Mouse (Mus musculus): Measurements from ENCODE around the gene Nfib. TPM values are rescaled to one million over a fixed set of nuclear protein-coding genes. Genes with fewer than 3 reads are reported as not detected.

Nfib gene
- polyA plus RNA-seq, 1 experiment from 2014 or later, result 75.7 TPM

DNA sequence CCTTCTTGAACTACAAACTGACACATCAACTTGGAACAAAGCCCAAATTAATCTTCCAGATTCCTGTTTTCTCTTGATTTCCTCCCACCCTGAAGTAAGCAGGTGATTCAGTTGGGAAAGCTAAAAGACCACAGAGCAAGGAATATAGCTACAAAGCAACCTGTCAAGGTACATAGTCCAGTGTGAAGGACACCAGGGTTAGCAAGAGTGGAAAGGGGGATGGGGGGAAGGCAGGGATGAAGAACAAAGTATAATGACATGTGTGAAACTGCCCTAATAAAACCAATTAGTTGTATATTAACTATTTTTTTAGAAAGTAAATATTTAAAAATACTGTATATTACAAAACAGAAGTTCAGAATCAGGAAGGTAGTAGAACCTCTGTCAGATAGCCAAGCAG is 325.0 kb downstream of the Nfib start:
- no peak overlapping the region for H3K9ac ChIP-seq (ENCODE audit: low read depth, low read length)
- H3K27ac ChIP-seq (ENCODE audit: low read depth, low read length), result no peak overlapping the region
- no peak overlapping the region for H3K4me2 ChIP-seq (ENCODE audit: low read length)
- H3K4me1 ChIP-seq (ENCODE audit: control insufficient read depth, insufficient read depth, low read depth, low read length), result no peaks in the 10 kb centered on the region
- no peaks in the 10 kb centered on the region for H3K36me3 ChIP-seq (ENCODE audit: control insufficient read depth, insufficient read depth, low read length)
- no peak overlapping the region for H3K4me3 ChIP-seq (ENCODE audit: low read length)
- ATAC-seq, result no peak
- no peaks in the 10 kb centered on the region for H3K27me3 ChIP-seq (replicated peaks; ENCODE audit: control insufficient read depth, insufficient read depth, low read length)
- no peaks in the 10 kb centered on the region for H3K9me3 ChIP-seq (ENCODE audit: control insufficient read depth, low read length)

DNA sequence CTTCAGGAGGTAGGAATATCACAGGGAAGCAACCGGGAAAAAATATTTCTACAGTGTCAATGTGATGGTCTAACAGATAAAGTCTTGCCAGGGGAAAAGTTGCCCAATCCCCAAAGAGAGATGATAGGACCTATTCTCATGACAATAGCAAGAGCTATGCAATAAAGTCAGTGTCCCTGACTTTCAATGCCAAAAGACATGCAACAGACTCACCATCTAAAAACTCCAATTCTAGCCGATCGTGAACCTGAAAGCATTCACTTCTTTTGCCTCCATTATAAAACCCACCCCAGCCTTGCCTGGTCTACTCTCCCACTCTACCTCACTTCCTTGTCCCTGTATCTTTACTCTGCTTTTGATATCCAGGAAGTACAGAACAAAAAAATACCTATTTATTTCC is 327.5 kb downstream of the Nfib start:
- no peak for ATAC-seq
- H3K4me3 ChIP-seq (ENCODE audit: low read length), result no peak overlapping the region
- no peak overlapping the region for H3K4me2 ChIP-seq (ENCODE audit: low read length)
- H3K27me3 ChIP-seq (replicated peaks; ENCODE audit: control insufficient read depth, insufficient read depth, low read length), result no peaks in the 10 kb centered on the region
- no peak overlapping the region for H3K27ac ChIP-seq (ENCODE audit: low read depth, low read length)
- H3K9ac ChIP-seq (ENCODE audit: low read depth, low read length), result no peak overlapping the region
- no peaks in the 10 kb centered on the region for H3K36me3 ChIP-seq (ENCODE audit: control insufficient read depth, insufficient read depth, low read length)
- H3K4me1 ChIP-seq (ENCODE audit: control insufficient read depth, insufficient read depth, low read depth, low read length), result peaks cover 4% of the 10 kb centered on the region; the same call in 1 of the 2 replicates
- no peaks in the 10 kb centered on the region for H3K9me3 ChIP-seq (ENCODE audit: control insufficient read depth, low read length)
- WGBS, result 95% methylated on average over 3 of the region's 3 CpGs

DNA sequence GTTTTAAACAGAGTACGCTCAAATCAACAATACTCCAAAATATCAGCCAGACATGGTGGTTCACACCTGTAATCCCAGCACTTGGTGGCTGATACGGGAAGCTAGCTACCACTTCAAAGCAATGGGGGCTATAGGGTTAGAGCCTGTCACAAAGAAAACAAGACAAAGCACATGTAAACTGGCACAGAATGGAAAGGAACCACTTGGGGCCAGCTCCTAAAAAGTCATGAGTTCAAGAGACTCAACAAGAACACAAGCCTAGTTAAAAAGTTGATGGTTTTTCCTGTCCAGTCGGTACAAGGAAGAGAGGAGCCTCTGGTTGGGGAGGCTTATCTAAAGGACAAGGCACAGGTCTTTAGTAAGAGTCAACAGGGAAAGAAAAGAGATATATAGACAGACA is 327.9 kb downstream of the Nfib start:
- H3K36me3 ChIP-seq (ENCODE audit: control insufficient read depth, insufficient read depth, low read length), result no peaks in the 10 kb centered on the region
- H3K4me1 ChIP-seq (ENCODE audit: control insufficient read depth, insufficient read depth, low read depth, low read length), result peaks cover 4% of the 10 kb centered on the region; the same call in 1 of the 2 replicates
- no peak for ATAC-seq
- no peak overlapping the region for H3K27ac ChIP-seq (ENCODE audit: low read depth, low read length)
- no peaks in the 10 kb centered on the region for H3K27me3 ChIP-seq (replicated peaks; ENCODE audit: control insufficient read depth, insufficient read depth, low read length)
- no peaks in the 10 kb centered on the region for H3K9me3 ChIP-seq (ENCODE audit: control insufficient read depth, low read length)
- no peak overlapping the region for H3K9ac ChIP-seq (ENCODE audit: low read depth, low read length)
- H3K4me3 ChIP-seq (ENCODE audit: low read length), result no peak overlapping the region
- no peak overlapping the region for H3K4me2 ChIP-seq (ENCODE audit: low read length)
- 95% methylated on average over 3 of the region's 3 CpGs for WGBS

DNA sequence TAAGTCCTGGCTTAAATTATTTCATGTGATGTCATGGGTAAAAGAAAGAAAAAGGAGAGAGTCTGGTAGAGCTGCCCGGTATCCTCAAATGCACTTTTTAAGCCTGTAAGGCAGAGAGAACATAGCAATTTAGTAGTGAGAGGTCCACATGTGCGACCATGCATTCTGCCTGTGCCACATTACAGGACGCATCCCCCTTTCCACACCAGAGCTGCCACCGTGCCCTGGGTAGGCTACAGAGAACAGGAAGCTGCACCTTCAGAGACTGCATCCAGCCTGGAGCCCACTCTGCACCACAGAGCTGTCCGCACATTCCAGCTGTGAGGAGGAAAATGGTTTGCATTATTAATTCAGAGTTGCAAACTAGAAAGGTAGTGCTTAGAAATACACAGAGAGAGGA is 331.0 kb downstream of the Nfib start:
- WGBS, result 64% methylated on average over 5 of the region's 5 CpGs
- H3K4me2 ChIP-seq (ENCODE audit: low read length), result no peak overlapping the region
- H3K36me3 ChIP-seq (ENCODE audit: control insufficient read depth, insufficient read depth, low read length), result no peaks in the 10 kb centered on the region
- H3K27ac ChIP-seq (ENCODE audit: low read depth, low read length), result no peak overlapping the region
- H3K9me3 ChIP-seq (ENCODE audit: control insufficient read depth, low read length), result no peaks in the 10 kb centered on the region
- no peak overlapping the region for H3K4me3 ChIP-seq (ENCODE audit: low read length)
- H3K9ac ChIP-seq (ENCODE audit: low read depth, low read length), result no peak overlapping the region
- H3K4me1 ChIP-seq (ENCODE audit: control insufficient read depth, insufficient read depth, low read depth, low read length), result peaks cover 4% of the 10 kb centered on the region; the same call in 1 of the 2 replicates
- ATAC-seq, result no peak
- no peaks in the 10 kb centered on the region for H3K27me3 ChIP-seq (replicated peaks; ENCODE audit: control insufficient read depth, insufficient read depth, low read length)

DNA sequence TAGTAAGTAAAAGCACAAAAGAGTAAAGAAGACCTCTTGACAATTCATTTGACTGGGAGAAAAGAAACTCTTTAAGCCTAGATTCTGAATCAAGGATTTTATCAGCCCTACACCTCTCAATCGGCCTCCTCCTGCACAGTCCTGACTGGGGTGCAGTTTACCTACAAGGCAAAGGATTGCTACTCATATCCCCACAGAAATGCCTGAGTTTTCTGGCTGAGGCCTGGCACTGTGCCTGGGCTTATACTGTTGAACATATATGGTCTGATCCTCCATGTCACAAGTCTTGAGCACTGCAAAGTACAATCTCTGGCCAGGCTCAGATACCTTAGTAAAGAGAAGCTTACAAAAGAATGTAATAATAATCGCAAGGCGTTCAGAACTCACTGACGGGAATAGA is 333.3 kb downstream of the Nfib start:
- Histone ChIP-seq H3K4me1 (ENCODE audit: control insufficient read depth, insufficient read depth, low read depth, low read length) (peaks cover 4% of the 10 kb centered on the region; the same call in 1 of the 2 replicates), H3K9ac (ENCODE audit: low read depth, low read length) (no peak overlapping the region), H3K36me3 (ENCODE audit: control insufficient read depth, insufficient read depth, low read length) (no peaks in the 10 kb centered on the region), H3K4me3 (ENCODE audit: low read length) (no peak overlapping the region), H3K9me3 (ENCODE audit: control insufficient read depth, low read length) (no peaks in the 10 kb centered on the region), H3K27me3 (replicated peaks; ENCODE audit: control insufficient read depth, insufficient read depth, low read length) (no peaks in the 10 kb centered on the region), H3K4me2 (ENCODE audit: low read length) (no peak overlapping the region), H3K27ac (ENCODE audit: low read depth, low read length) (no peak overlapping the region)
- ATAC-seq, result no peak
- 92% methylated on average over 4 of the region's 4 CpGs for WGBS

DNA sequence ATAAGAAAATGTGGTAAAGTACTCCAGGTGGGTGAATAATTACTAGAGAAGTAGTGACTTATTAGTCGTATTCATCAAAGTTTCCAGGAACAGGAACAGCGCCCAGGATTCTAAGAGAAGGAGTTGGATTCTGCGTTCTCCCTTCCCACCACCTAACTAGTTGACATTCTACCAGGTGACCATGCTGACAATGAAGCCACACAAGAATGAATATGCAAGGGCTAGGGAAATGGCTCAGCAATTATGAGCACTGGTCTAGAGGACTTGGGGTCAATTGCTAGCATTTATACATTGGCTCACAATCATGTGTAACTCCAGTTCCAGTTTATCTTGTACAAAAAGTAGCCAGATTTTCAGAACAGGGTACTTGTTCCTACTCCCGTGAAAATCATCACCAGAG is 334.1 kb downstream of the Nfib start:
- Histone ChIP-seq H3K4me2 (ENCODE audit: low read length) (no peak overlapping the region), H3K9me3 (ENCODE audit: control insufficient read depth, low read length) (no peaks in the 10 kb centered on the region), H3K4me1 (ENCODE audit: control insufficient read depth, insufficient read depth, low read depth, low read length) (peaks cover 4% of the 10 kb centered on the region; the same call in 1 of the 2 replicates), H3K36me3 (ENCODE audit: control insufficient read depth, insufficient read depth, low read length) (no peaks in the 10 kb centered on the region), H3K27ac (ENCODE audit: low read depth, low read length) (no peak overlapping the region), H3K9ac (ENCODE audit: low read depth, low read length) (no peak overlapping the region), H3K27me3 (replicated peaks; ENCODE audit: control insufficient read depth, insufficient read depth, low read length) (no peaks in the 10 kb centered on the region), H3K4me3 (ENCODE audit: low read length) (no peak overlapping the region)
- ATAC-seq, result no peak
- WGBS, result 94% methylated on average over 4 of the region's 4 CpGs

DNA sequence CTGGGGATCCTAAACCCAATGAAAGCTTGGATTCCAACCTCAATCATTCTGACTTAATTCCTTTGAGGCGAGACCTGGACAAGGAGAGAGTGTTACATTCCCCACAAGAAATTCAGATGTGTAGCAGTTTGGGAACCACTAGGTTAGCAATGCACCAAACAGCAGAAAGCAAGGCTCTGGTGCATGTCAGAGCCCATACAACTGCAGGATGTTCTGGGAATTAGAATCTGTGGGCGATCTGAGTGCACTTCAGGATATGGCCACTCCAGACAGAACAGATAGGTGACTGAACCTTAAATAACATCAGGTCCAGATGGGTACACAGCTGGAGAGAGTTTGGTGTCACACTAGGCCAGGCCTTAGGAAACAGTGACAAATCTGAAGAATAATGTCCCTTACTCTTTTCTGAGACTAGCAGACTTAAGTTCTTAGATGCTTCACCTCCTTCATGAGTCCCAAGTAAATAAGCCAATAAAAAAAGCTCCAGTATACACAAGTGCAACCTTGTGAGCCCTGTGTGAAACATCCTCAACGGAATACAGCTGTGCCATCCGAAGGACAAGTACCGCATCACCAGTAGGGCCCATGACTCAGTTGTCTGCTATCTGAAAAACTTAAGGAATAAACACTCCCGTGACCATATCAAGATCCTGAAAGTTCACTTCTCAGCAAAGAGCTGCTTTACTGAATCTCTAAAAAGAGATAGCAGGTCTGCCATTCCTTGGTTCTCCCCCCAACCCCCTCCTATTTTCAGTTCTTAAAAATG is 336.4 kb downstream of the Nfib start:
- H3K4me3 ChIP-seq (ENCODE audit: low read length), result no peak overlapping the region
- H3K36me3 ChIP-seq (ENCODE audit: control insufficient read depth, insufficient read depth, low read length), result no peaks in the 10 kb centered on the region
- no peak overlapping the region for H3K27ac ChIP-seq (ENCODE audit: low read depth, low read length)
- no peaks in the 10 kb centered on the region for H3K9me3 ChIP-seq (ENCODE audit: control insufficient read depth, low read length)
- WGBS, result 94% methylated on average over 6 of the region's 6 CpGs
- H3K27me3 ChIP-seq (replicated peaks; ENCODE audit: control insufficient read depth, insufficient read depth, low read length), result no peaks in the 10 kb centered on the region
- no peak overlapping the region for H3K9ac ChIP-seq (ENCODE audit: low read depth, low read length)
- ATAC-seq, result no peak
- H3K4me1 ChIP-seq (ENCODE audit: control insufficient read depth, insufficient read depth, low read depth, low read length), result no peaks in the 10 kb centered on the region
- H3K4me2 ChIP-seq (ENCODE audit: low read length), result no peak overlapping the region

DNA sequence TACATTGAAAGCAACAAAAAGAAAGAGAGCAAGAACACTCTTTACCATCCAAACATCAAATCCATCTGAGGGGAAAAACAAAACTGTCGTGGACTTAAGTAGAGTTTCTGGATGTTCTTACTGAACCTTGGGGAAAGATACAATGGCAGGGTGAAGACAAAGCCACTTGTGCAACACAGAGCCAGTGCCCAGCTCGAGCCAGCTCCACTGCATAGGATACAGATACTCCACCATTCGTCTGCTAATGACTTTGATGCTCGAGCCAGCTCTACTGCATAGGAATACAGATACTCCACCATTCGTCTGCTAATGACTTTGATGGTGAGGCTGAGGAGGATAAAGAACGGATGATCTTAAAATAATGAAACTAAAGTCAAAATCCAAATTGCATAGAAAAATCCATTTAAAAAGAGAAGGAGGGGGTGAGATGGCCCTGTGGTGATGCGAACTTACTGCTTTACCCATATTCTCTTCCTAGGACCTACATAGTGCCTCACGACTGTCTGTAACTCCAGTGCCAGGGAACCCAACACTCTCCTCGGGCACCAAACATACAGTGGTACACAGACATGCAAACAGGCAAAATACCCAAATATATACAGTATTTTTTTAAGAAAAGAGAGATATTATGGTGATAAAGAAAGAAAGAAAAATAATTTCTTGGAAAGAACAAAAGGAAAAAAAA is 337.3 kb downstream of the Nfib start:
- no peaks in the 10 kb centered on the region for H3K27me3 ChIP-seq (replicated peaks; ENCODE audit: control insufficient read depth, insufficient read depth, low read length)
- no peaks in the 10 kb centered on the region for H3K4me1 ChIP-seq (ENCODE audit: control insufficient read depth, insufficient read depth, low read depth, low read length)
- no peak overlapping the region for H3K9ac ChIP-seq (ENCODE audit: low read depth, low read length)
- H3K4me2 ChIP-seq (ENCODE audit: low read length), result no peak overlapping the region
- 73% methylated on average over 9 of the region's 9 CpGs for WGBS
- no peaks in the 10 kb centered on the region for H3K36me3 ChIP-seq (ENCODE audit: control insufficient read depth, insufficient read depth, low read length)
- ATAC-seq, result no peak
- H3K27ac ChIP-seq (ENCODE audit: low read depth, low read length), result no peak overlapping the region
- no peaks in the 10 kb centered on the region for H3K9me3 ChIP-seq (ENCODE audit: control insufficient read depth, low read length)
- H3K4me3 ChIP-seq (ENCODE audit: low read length), result no peak overlapping the region

DNA sequence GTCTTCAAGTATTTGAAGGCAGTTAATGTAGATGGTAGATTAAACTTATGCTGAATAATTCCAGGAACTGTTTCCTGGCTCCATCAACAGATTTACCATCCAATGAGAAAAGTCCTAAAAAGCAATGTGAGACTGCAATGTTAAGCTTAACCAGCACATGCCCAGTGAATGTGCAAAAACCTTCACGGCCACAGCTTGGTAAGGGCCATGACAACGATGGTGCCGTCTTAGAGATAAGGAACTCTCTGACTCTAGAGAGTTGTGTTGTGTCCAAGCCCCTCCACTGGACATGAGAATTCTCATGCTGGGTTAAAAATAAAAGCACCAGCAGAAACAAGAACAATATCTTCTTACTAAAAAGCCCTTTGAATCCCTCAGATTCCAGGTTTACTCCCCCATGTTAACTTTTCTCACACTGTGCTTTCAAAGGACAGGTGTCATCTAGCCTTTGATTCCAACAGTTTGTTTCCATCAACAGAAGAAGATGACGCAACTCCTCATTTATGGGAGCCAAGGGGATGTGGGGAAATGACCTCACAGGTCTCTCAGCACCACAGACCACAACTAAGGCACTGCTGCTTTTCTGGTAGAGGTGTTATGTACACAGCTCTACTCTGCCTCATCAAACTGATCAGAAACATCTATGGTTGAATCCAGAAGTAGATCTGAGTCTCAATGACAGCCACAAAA is 340.7 kb downstream of the Nfib start:
- 81% methylated on average over 4 of the region's 4 CpGs for WGBS
- no peak overlapping the region for H3K4me3 ChIP-seq (ENCODE audit: low read length)
- no peak overlapping the region for H3K27ac ChIP-seq (ENCODE audit: low read depth, low read length)
- H3K9me3 ChIP-seq (ENCODE audit: control insufficient read depth, low read length), result no peaks in the 10 kb centered on the region
- no peaks in the 10 kb centered on the region for H3K36me3 ChIP-seq (ENCODE audit: control insufficient read depth, insufficient read depth, low read length)
- no peak overlapping the region for H3K4me2 ChIP-seq (ENCODE audit: low read length)
- H3K9ac ChIP-seq (ENCODE audit: low read depth, low read length), result no peak overlapping the region
- H3K27me3 ChIP-seq (replicated peaks; ENCODE audit: control insufficient read depth, insufficient read depth, low read length), result no peaks in the 10 kb centered on the region
- ATAC-seq, result no peak
- H3K4me1 ChIP-seq (ENCODE audit: control insufficient read depth, insufficient read depth, low read depth, low read length), result peaks cover 3% of the 10 kb centered on the region; the same call in 1 of the 2 replicates

Measured in hindbrain, embryonic 16.5 days (tissue).